Mouse (Mus musculus) myocyte (in vitro differentiated cells): ENCODE measurements around the gene Adam30. TPM values are rescaled to one million over a fixed set of nuclear protein-coding genes. Genes with fewer than 3 reads are reported as not detected.

Experiments
- H3K27me3 ChIP-seq: one replicate; pipeline ENCODE4 v1.6.1; 2011; ENCODE audit not compliant: control insufficient read depth, insufficient read depth, insufficient read length
- H3K36me3 ChIP-seq: one replicate; pipeline ENCODE4 v1.6.1; 2011; ENCODE audit not compliant: control insufficient read depth, insufficient read depth
- H3K4me2 ChIP-seq: one replicate; pipeline ENCODE4 v1.6.1; 2011; ENCODE audit warnings: low read depth, control low read depth
- H3K4me3 ChIP-seq: one replicate; pipeline ENCODE4 v1.5.1; 2011; ENCODE audit warnings: mild to moderate bottlenecking, control low read depth, moderate library complexity
- H3K79me2 ChIP-seq: one replicate; pipeline ENCODE4 v1.6.1; 2011; ENCODE audit not compliant: control insufficient read depth, insufficient read depth
- H3ac ChIP-seq: one replicate; pipeline ENCODE4 v1.6.1; 2011; ENCODE audit not compliant: control insufficient read depth, insufficient read length
- CEBPB ChIP-seq: IDR thresholded peaks from 2 replicates; pipeline ENCODE4 v1.6.1; 2011; ENCODE audit warnings: mild to moderate bottlenecking, moderate library complexity; ENCODE audit not compliant: poor library complexity, insufficient read depth, severe bottlenecking
- E2F4 ChIP-seq: IDR thresholded peaks from one replicate; pipeline ENCODE4 v1.6.1; 2011; ENCODE audit warnings: mild to moderate bottlenecking, control low read depth, moderate library complexity; ENCODE audit not compliant: insufficient read depth
- MAX ChIP-seq: IDR thresholded peaks from one replicate; pipeline ENCODE4 v1.6.1; 2011; ENCODE audit warnings: low read depth, mild to moderate bottlenecking, control low read depth
- MYOD1 ChIP-seq, 3 experiments: IDR thresholded peaks; one replicate each; pipeline ENCODE4 v1.6.1; 2011; ENCODE audit warnings: control low read depth in 2 of 3, low read depth in 2 of 3, mild to moderate bottlenecking in 2 of 3, moderate library complexity in 1 of 3; ENCODE audit not compliant: insufficient read length in 2 of 3, control insufficient read depth in 1 of 3
- MYOG ChIP-seq, 3 experiments: IDR thresholded peaks; one replicate each; pipeline ENCODE4 v1.6.1; 2011; ENCODE audit warnings: control low read depth in 2 of 3, low read depth in 2 of 3, mild to moderate bottlenecking in 2 of 3; ENCODE audit not compliant: insufficient read length in 2 of 3, control insufficient read depth in 1 of 3, insufficient read depth in 1 of 3
- POLR2A ChIP-seq: IDR thresholded peaks from one replicate; pipeline ENCODE4 v1.6.1; 2011; ENCODE audit warnings: low read depth, mild to moderate bottlenecking, control low read depth, moderate library complexity; ENCODE audit not compliant: insufficient read length
- POLR2AphosphoS2 ChIP-seq: IDR thresholded peaks from one replicate; pipeline ENCODE4 v1.6.1; 2011; ENCODE audit warnings: low read depth, control low read depth; ENCODE audit not compliant: insufficient read length
- REST ChIP-seq: IDR thresholded peaks from one replicate; pipeline ENCODE4 v1.6.1; 2011; ENCODE audit warnings: mild to moderate bottlenecking, control low read depth, moderate library complexity; ENCODE audit not compliant: insufficient read depth, insufficient read length
- SRF ChIP-seq: IDR thresholded peaks from one replicate; pipeline ENCODE4 v1.6.1; 2011; ENCODE audit warnings: low read depth; ENCODE audit not compliant: control insufficient read depth, insufficient read length
- TCF12 ChIP-seq: IDR thresholded peaks from one replicate; pipeline ENCODE4 v1.6.1; 2011; ENCODE audit warnings: mild to moderate bottlenecking, control low read depth; ENCODE audit not compliant: poor library complexity, insufficient read depth, severe bottlenecking
- TCF3 ChIP-seq: IDR thresholded peaks from one replicate; pipeline ENCODE4 v1.6.1; 2011; ENCODE audit warnings: low read depth, control low read depth; ENCODE audit not compliant: insufficient read length
- USF1 ChIP-seq: IDR thresholded peaks from one replicate; pipeline ENCODE4 v1.6.1; 2011; ENCODE audit warnings: low read depth, mild to moderate bottlenecking, control low read depth, moderate library complexity
- polyA plus RNA-seq: library from polyadenylated mRNA; unstranded; fragments of >200 nt; fragmentation: generic; extraction: Trizol; gene quantifications from one replicate; pipeline ENCODE4 v1.2.1, GENCODE M21; 2012; ENCODE audit warnings: missing spikeins

Gene Adam30
- polyA plus RNA-seq, 1 experiment: not detected

GRCm38 (mm10) chr3:98145204-98145603 is 15.2 kb upstream of the Adam30 start:
- H3K79me2 ChIP-seq: no peaks in the 10 kb centered on the region
- H3K36me3 ChIP-seq: peaks cover 78% of the 10 kb centered on the region
- no peak for TF ChIP-seq USF1
- H3K27me3 ChIP-seq: no peaks in the 10 kb centered on the region
- H3K4me2 ChIP-seq: no peak overlapping the region
- H3K4me3 ChIP-seq: no peak overlapping the region
- no peak overlapping the region for H3ac ChIP-seq

GRCm38 (mm10) chr3:98146471-98147410 is 13.7 kb upstream of the Adam30 start:
- TF ChIP-seq POLR2AphosphoS2 (no peak), USF1 (no peak), TCF12 (no peak), POLR2A (no peak), E2F4 (no peak), CEBPB (no peak), SRF (no peak), MYOD1 (IDR thresholded peaks at IDR 0.05; ENCODE audit: control insufficient read depth in 1 of 3, insufficient read length in 2 of 3, low read depth in 2 of 3) (no peak), TCF3 (no peak), MAX (no peak), MYOG (IDR thresholded peaks at IDR 0.05; ENCODE audit: control insufficient read depth in 1 of 3, insufficient read depth in 1 of 3, insufficient read length in 2 of 3, low read depth in 2 of 3) (no peak), REST (no peak)
- no peak overlapping the region for H3K4me2 ChIP-seq
- H3ac ChIP-seq: no peak overlapping the region
- no peak overlapping the region for H3K4me3 ChIP-seq
- H3K36me3 ChIP-seq: peaks cover 64% of the 10 kb centered on the region
- H3K79me2 ChIP-seq: no peaks in the 10 kb centered on the region
- H3K27me3 ChIP-seq: no peaks in the 10 kb centered on the region

GRCm38 (mm10) chr3:98147706-98148105 is 12.7 kb upstream of the Adam30 start:
- Histone ChIP-seq H3K4me3 (no peak overlapping the region), H3K27me3 (no peaks in the 10 kb centered on the region), H3ac (no peak overlapping the region), H3K36me3 (peaks cover 55% of the 10 kb centered on the region), H3K79me2 (no peaks in the 10 kb centered on the region), H3K4me2 (no peak overlapping the region)
- TF ChIP-seq E2F4 (no peak), TCF12 (no peak), MAX (no peak), USF1 (no peak), MYOG (IDR thresholded peaks at IDR 0.05; ENCODE audit: control insufficient read depth in 1 of 3, insufficient read depth in 1 of 3, insufficient read length in 2 of 3, low read depth in 2 of 3) (no peak), POLR2AphosphoS2 (no peak), SRF (no peak), MYOD1 (IDR thresholded peaks at IDR 0.05; ENCODE audit: control insufficient read depth in 1 of 3, insufficient read length in 2 of 3, low read depth in 2 of 3) (no peak), POLR2A (no peak), CEBPB (no peak), TCF3 (no peak), REST (no peak)

GRCm38 (mm10) chr3:98149881-98150280 is 10.5 kb upstream of the Adam30 start:
- Histone ChIP-seq H3K79me2 (no peaks in the 10 kb centered on the region), H3K4me3 (no peak overlapping the region), H3K36me3 (peaks cover 39% of the 10 kb centered on the region), H3ac (no peak overlapping the region), H3K27me3 (no peaks in the 10 kb centered on the region), H3K4me2 (no peak overlapping the region)
- TF ChIP-seq MAX (no peak), POLR2A (no peak), TCF3 (no peak), E2F4 (no peak), USF1 (no peak), REST (no peak), MYOG (IDR thresholded peaks at IDR 0.05; ENCODE audit: control insufficient read depth in 1 of 3, insufficient read depth in 1 of 3, insufficient read length in 2 of 3, low read depth in 2 of 3) (no peak), TCF12 (no peak), SRF (no peak), MYOD1 (IDR thresholded peaks at IDR 0.05; ENCODE audit: control insufficient read depth in 1 of 3, insufficient read length in 2 of 3, low read depth in 2 of 3) (no peak), CEBPB (no peak), POLR2AphosphoS2 (no peak)

GRCm38 (mm10) chr3:98151016-98151415 is 9.4 kb upstream of the Adam30 start:
- Histone ChIP-seq H3K4me3 (no peak overlapping the region), H3K27me3 (no peaks in the 10 kb centered on the region), H3K79me2 (no peaks in the 10 kb centered on the region), H3K4me2 (no peak overlapping the region), H3ac (no peak overlapping the region), H3K36me3 (peaks cover 32% of the 10 kb centered on the region)
- TF ChIP-seq POLR2AphosphoS2: peak; percentile 42
- TF ChIP-seq POLR2A: no peak
